Mouse (Mus musculus): ENCODE measurements at regions not wholly inside any gene's neighbourhood (a gene's known extent, or its start where the extent isn't known, plus 50 kb on each side); places are given as distances from the start of the nearest gene placed in this dataset.

DNA sequence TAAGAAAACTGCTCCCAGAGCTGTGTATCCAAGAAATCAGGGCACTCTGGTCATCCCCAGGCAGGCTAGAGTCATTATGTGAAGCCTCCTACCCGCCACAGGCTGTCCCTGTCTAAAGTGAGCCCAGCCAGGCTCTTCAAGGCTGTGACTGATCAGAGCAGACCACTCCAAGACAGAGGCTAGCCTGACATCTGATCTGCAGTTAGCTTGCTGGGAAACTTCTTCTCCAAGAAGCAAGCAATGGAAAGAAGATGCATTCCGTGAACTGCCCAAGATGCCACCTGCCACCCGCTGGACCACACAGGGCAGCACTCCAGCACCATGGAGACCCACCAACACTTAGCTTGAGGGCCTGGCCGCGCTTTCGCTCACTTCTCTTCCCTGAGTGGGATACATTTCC, 323.2 kb downstream of the Wdr11 start:
- no peak for DNase-seq (ENCODE audit: low spot score in 2 of 2)

DNA sequence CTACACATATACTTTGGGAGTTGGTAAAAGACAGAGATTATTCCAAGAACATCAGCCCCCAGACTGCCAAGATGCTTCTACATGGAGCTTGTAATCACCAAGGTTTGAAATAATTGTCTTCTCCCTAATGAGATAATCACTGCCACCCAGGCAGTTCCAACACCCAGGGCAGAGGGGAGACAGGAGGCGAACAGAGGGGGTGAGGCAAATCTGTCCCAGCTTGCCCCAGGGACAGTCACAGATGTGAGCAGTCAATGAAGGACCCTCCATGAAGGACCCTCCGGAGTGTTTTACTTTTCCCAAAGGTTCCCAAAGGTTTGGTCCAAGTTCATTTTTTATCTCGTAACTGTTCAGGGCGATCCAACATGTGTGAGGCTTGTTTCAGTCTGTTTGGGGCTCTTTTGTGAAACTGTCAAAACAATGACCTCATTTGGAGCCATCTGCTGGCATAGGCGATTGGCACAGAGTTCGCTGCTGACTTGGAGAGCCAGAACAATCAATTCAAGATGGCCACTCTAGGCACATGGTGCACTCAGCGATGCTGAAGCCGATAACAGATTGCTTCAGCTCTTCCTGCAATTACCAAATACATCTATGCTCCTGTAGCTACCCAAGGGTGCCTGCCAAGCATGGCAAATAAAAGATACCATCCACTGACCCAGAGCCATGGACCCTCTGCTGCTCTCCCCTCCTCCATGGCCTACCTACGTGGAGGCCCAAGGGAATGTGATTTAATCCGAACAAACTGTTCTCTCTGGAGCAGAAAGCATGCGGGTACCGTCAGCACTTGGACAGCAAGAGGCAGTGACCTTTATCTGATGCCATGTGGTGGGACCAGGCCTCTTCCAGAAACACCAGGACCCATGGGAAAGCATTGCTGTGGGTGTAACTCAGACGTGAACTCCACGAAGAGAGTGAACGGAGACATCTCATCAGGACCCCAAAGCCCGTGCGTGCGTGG, 326.9 kb downstream of the Wdr11 start:
- DNase-seq (ENCODE audit: low spot score in 2 of 2), result no peak

DNA sequence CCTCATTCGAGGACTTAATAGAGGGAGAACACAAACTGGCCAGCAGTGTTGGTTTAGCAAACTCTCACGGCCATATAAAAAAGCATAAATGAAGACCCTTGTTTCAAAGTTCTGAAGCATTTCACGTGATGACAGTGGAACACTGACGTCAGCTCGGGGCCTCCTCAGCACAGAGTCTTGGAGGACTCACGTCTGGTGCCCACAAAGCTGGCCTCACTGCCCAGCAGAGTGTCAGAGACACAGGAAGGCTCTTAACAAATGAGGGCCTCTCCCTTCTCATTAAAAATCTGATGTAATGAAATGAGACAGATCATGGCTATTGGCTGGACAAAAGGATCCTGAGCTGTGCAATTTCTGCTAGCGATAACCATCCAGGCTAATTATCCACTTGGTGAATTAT, 330.6 kb downstream of the Wdr11 start:
- no peak for DNase-seq (ENCODE audit: low spot score in 2 of 2)

DNA sequence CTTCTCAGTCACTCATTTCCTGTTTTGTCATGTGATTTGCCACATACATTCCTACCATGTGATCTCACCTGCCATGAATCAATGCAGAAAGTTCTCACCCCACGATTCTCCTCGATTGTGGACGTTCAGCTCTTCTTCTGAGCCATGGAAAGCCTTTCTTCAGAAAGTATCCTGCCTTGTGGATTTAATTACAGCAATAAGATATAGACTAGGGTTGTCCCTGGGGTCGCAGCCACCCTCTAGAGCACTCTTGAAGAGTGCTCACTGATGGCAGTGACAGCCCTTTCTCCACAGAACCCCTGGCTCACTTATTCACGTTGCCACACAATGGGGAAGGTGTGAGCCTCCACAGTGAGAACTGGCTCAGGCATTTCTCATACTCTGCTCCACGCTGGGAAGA, 345.1 kb downstream of the Wdr11 start:
- DNase-seq (ENCODE audit: low spot score in 2 of 2), result no peak

DNA sequence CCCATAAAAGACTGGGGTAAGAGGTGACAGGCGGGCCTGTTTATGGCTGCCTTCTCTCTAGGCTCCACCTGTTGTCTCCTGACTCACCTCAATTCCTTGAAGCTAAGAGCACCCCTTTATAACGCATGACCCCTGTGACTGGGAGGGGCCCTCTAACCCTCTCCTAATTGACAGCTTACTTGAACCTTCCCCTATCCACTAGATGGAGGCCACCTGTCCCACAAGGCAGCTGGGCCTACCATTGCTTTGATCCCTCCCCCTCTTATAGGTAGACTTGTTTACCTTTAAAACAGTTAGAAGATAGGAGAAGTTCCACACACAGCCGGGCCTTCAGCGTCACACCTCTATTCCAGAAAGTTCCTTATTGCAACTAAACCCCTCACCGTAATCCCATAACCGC, 346.1 kb downstream of the Wdr11 start:
- no peak for DNase-seq (ENCODE audit: low spot score in 2 of 2)

DNA sequence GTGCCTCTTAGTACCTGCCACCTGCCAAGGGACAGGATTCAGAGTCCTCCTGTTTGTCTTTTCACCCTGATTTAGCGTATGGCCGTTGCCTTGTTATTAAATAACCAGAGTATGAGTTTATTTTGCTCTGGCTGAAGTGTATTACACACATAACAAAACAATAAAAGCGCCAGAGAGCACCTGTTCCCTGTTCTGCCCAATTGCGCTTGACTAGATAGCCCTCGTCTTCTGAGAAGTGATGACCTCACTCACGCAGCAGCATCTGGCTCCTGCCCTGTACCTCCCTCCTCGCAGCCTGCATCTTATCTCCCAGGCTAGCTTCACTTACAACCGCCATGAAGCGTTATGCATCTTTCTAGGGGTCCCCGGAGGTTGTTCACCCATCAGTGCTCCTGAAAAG, 346.5 kb downstream of the Wdr11 start:
- DNase-seq (ENCODE audit: low spot score in 2 of 2), result no peak

DNA sequence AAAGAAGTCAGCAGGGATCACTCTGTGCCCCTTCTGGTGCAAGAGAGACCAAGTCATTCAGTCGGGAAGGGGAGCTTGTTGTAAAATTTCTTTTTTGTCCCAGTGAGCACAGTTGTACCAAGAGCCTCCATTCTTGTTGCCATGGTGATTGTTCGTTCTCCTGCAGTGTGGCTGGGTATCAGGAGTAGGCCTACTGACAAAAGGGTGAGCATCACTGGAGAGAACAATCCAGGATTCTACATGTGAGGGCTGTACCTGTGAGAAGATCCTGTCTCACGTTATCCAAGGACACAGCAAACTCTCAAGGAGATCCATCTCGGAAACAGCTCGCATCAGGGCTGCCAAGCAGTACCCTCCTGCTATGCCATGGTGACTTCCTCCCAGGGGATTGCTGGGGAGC, 347.6 kb downstream of the Wdr11 start:
- DNase-seq (ENCODE audit: low spot score in 2 of 2), result no peak

DNA sequence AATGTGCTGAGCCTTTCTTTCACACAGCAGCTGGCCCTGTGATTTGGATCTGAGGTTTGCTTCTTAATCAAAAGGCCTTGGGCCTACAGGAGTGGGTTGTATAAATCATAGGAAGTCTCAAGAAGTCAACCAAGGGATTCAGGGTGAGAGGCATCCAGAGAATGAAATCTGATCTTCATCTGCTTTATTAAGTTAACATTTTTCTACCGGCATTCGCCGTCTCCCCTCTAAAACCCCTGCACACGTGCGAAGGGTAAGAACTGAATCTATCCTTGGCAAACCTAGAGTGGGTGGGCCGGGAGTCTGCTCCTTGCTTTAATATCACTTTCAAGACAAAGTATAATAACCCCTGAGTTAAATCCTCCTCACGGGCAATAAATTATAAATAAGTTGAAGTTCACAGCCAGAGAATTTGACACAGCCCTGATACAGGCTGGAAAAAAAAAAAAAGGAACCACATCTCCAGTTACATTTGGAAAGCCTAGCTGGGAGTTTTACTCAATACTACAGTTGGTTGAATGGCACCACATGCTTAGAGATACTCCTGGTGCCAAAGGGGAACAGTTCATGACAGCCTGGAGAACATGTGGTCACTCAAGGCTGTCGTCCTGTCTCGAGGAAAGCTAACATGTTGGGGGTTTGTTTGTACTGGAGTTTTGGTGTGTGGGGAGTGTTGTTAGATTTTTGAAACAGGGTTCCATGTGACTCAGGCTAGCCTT, 349.8 kb downstream of the Wdr11 start:
- no peak for DNase-seq (ENCODE audit: low spot score in 2 of 2)

DNA sequence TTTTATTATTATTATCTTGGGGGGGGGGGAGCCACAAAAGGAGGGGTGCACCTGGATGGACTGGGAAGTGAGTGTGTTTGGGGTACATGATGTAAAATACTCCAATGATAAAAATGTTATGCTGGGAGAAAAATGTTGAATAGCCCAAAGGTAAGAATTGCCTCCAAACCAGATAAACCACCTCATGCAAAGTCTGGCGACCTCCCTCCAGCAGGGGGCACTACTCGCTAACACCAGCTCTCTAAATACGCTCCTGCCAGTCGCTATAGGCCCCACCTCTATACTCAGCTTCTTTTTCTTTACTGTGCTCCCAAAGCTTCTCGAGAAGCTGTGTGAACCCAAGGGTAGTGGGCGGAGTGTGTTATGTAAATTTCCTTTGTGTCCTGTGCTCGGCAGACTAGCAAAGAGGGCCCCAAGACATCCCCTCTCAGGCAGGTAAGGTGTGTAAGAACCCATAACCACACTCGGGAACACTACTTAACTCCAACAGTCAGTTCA, 357.0 kb downstream of the Wdr11 start:
- no peak for DNase-seq (ENCODE audit: low spot score in 2 of 2)

DNA sequence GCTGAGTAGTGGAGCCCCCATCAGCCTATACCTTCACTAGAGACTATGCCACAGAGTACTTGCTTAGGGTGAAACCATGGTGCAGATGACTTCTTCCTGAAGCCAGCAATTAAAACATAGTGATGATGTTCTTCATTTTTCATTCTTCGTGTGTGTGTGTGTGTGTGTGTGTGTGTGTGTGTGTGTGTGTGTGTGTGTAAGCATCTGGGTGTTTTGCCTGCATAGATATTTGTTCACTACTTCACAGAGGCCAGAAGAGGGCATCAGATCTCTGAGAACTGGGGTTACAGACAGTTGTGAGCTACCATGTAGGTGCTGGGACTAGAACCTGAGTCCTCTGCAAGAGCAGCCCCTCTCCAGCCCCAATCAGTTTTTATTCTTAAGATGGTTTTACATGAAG, 358.8 kb downstream of the Wdr11 start:
- DNase-seq (ENCODE audit: low spot score in 2 of 2), result no peak

DNA sequence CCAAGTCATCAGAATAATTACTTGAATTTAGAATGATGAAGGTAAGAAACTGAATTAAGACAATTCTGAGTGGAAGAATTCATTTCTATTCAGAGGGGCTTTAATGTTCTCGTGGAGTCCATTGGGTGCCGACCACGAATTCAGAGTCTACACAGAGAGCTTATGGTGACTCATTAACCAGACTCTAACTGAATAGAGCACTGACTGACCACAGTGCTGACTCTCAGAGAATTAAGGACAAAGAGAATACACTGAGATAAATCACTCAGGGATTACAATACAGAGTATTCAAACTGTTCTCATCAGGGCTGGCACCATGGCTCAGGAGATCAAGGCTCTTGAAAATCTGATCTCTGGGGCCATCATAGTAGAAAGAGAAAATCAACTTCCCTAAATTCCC, 366.7 kb downstream of the Wdr11 start:
- no peak for DNase-seq (ENCODE audit: low spot score in 2 of 2)

DNA sequence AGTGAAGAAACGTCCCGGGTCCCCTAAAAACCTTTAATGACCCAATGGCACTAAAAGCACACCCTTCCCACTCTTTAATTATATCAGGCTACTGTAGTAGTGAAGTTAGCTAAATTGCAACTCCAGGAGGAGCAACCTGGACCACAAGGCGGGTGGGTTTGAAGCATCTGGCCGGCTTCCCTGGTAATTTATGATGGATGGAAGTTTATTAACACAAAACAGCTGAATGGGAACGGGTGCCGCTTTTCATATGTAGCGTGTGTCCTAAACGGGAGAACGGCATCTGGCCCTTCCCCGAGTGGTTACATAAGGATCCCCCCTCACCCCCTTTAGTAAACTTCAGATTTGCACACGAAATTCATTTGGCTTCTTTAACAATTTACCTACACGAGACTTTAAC, 370.9 kb downstream of the Wdr11 start:
- no peak for DNase-seq (ENCODE audit: low spot score in 2 of 2)

DNA sequence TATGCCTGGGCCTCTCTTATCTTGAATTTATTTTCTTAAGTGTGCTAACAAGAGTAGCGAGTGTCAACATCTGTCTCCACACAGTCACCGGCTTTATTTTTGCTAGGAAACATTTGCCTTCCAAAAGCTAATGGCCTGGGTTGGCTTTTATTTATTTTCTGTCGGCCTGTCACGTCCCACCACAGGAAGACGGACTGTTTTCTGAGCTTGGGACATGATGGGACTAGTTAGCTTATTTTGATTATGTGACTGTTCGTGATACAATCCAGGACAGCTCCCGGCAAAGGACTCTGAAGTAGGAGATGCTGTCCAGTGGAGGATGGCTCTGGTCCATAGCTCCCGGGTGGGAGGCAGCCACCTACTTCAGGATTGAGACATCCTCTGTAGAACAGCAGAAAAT, 372.5 kb downstream of the Wdr11 start:
- no peak for DNase-seq (ENCODE audit: low spot score in 2 of 2)

DNA sequence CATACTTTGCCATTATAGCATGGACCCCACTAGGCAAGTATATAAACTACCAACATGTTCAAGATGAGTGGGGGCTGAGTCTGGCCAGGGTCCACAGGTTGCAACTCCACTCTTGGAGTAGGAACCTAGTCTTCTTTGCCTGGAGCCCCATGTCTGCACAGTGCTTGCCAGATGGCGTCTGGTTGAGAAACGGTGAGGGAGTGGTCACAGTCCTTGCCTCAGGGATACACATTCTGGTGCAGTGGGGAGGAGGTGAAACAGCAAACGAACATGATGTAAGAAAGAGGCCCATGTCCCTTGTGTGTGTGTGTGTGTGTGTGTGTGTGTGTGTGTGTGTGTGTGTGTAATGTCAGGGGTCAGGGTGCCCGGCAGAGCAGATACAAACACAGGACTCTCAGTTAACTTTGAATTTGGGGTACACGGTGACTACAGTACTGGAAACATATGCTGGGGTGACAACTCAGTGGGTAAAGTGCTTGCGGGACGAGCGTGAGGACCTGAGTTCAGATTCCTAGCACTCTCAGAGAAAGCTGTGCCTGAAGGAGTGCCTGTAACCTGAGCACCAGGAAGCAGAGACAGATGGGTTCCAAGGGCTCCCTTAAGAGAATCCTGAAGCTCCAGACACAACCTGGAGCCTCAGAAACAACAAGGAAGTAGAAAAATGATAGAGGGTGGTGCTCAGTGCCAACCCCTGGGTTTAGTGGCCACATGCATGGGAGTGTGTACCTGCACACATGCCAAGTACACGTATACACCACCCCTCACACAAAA, 373.8 kb downstream of the Wdr11 start:
- no peak for DNase-seq (ENCODE audit: low spot score in 2 of 2)

DNA sequence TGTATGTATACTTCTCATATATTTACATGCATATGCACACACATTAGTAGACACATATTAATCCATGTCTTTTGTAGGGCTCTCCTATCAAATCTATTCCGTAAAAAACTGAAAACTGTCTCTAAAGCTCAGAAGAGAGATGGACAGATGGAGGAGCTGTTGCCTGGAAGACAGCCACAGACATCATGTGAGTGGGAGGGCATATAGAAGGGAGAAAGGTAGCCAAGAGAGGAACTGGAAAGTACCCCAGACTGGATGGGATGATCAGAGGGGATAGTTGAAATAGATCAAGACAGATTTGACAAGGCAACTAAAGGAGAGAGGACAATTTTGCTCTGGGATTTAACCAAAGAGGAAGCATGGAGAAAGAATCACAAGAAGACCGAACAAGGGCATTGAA, 375.1 kb downstream of the Wdr11 start:
- DNase-seq (ENCODE audit: low spot score in 2 of 2), result no peak

DNA sequence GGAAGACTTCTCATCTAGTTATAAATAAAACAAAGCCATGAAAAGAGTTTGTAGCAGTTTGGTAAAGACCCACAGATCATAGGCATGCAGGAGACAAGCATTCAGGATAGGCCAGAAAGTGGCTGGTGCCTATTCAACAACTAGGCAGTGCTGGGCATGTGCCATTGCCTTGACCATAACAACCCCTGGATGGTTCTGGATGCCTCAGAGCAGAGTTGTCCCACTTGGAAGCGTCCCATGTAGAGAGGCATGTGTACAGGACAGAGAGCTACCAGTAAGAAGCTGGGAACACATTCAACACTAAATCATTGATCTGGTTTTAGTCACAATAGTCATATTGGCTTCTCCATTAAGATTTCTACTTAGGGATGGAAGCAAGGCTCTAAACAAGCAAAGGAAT, 378.5 kb downstream of the Wdr11 start:
- DNase-seq (ENCODE audit: low spot score in 2 of 2), result no peak

DNA sequence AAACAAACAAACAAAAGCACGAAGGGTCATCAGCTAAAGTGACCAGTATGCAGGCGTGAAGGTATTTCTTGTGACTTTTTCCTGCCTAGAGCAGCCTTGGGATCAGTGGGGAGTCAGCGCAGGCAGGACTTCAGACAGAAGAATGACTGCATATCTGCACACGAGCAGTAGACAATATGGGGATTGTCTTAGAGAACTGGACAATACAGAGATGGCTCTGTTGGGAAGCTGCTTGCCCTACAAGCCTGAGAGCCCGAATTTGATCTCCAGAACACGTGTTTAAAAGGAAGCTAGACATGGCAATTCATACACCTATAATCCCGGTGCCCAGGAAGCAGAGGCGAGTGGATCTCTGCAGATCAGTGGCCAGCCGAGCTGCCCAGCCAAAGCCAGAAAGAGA, 382.5 kb downstream of the Wdr11 start:
- no peak for DNase-seq (ENCODE audit: low spot score in 2 of 2)

DNA sequence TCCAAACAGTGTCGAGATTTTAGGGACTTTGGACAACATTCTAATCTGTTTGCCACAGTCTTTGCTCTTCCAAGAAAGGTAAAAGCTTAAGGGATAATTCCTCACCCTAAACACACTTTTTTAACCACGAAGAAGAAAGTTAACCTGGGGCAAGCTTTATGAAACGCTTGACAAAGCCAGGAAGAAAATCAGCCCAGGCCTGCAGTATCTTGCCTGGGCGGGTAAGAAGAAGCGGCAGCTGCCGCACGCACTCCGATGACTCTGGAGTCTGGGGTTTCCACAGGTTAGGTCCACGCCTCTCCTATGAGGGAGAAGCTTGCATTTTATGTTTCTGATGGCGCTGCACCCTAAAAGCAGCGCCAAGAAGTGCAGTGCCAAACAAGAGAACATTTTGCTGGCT, 383.2 kb downstream of the Wdr11 start:
- DNase-seq (ENCODE audit: low spot score in 2 of 2), result no peak

DNA sequence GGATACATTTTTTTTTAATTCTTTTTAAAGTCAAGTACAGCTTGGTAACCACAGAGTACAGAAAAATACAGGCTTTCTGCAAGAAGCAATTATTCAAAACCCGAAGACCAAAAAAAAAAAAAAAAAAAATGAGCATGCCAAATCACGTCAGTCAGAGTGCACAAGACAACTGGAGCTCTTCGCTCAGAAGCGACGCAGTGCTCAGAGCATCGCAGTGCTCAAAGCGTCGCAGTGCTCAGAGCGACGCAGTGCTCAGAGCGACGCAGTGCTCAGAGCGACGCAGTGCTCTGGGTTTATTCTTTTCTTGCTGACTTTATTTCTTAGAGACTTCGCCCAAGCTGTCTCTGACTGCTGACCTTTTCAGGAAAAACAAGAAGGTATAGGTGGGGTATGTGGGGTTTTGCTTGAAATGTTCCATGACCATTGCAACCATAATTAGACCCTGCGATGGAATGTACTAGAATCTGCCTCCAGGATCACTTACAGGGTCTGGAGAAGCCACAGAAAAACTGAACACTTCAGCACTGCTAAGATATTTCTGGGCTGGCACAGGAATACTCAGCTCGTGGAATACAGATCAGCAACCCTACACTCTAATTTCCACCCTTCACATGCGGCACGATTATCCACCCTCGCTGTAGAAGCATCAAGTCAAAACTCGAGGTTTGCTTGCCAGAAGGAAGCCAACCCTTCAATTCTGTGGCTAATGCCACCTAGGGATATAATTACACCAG, 384.3 kb downstream of the Wdr11 start:
- no peak for DNase-seq (ENCODE audit: low spot score in 2 of 2)

DNA sequence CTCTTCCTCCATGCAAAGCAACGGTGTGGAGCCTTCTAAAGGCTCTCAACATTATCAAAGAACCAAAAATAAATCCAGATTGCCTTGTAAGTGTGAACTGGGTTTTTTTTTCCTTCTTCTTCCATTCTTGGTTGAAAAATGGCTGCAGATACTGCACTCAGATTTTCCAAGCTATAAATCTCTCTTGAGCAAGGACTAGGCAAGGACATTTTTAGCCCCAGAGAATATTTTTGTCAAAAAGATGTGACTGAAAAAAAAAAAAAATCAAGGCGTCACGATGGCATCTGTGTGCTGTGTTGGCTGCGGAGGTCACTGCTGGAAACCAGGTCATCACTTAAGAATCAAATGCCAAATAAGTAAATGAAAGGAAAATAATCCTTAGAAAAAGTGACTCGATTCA, 386.9 kb downstream of the Wdr11 start:
- no peak for DNase-seq (ENCODE audit: low spot score in 2 of 2)

DNA sequence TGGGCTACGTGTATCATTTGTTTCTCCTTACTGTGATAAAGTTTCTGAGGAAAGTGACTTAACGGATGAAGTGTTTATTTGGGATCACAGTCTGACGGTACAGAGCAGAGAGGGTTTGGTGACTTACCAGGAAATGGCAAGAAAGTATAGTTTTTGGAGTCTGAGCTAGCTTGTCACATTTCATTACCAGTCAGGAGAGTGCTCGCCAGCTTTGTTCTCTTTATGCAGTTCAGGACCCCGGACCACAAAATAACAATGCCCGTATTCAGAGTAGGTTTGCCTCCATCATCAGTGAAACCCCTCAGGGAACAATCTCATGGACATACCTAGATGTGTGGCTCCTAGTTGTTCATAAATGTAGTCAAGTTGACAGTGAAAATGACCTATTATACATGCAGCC, 387.7 kb downstream of the Wdr11 start:
- no peak for DNase-seq (ENCODE audit: low spot score in 2 of 2)

DNA sequence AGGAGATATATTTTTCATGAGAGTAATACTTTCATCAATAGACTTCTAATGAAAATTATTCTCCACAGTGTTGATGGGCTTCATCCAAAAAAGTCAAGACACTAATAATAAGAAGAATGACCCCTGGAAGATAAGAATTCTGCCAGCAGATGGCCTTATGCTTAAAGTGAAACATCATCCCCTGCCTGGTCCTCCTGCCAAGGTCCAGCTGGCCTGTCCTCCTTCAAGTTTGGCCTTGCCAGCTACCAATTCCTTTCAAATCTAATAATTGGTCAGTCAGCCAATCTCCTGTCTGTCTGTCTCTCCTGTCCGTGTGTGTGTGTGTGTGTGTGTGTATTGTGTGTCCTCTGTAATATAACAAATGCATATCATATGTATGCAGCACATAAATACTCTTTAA, 388.8 kb downstream of the Wdr11 start:
- no peak for DNase-seq (ENCODE audit: low spot score in 2 of 2)

Measured in spleen, postnatal 36 days (tissue).